Mouse (Mus musculus) effector memory CD4-positive, alpha-beta T cell, adult 7 months (primary cell): ENCODE measurements around the gene Traf6. TPM values are rescaled to one million over a fixed set of nuclear protein-coding genes. Genes with fewer than 3 reads are reported as not detected.

ENCODE experiments used
- polyA plus RNA-seq: library from polyadenylated mRNA; unstranded; fragments of 100-300 nt; shearing (Covaris generic); gene quantifications from one replicate; pipeline ENCODE4 v1.2.1, GENCODE M21; 2017

Gene Traf6
- 27.7 TPM for polyA plus RNA-seq

DNA sequence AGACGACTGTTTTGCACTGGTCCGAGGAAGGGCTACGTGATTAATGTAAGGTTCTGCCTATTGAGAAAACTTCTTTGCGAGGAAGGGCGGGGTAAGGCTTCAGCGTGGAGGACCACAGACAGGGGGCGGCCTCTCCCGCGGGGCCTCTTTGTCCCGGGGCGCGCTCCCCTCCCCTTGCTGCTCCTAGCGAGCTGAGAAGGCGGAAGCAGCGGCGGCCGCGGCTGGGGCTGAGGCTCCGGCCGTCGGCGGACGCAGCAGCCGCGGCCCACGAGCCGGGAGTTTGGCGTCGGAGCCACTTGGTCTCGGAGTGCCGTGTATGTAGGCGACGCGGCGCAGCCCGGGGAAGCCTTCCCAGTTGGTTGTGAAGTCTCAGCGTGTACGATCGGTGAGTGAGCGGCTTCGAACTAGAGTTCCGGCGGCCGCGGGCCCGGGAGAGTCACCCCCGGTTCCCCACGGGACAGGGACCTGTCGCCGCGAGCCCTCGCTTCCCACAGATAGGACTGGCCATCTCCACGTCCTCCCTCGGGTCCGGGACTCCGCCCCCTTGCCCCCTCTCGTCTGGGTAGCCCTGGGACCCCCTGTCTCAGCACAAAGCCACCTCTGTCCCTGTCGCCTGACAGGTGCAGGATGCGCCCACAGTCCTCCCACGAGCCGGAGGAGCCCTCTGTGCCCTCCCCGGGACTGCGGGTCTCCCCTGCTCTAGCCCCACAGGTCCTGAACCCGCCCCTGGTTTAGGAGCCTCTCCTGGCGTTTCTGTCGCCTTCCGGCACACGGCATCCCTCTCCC, at the start of gene Traf6:
TSS of gene Traf6 (plus strand) at position 194 of the 786 bp plus-strand sequence.

DNA sequence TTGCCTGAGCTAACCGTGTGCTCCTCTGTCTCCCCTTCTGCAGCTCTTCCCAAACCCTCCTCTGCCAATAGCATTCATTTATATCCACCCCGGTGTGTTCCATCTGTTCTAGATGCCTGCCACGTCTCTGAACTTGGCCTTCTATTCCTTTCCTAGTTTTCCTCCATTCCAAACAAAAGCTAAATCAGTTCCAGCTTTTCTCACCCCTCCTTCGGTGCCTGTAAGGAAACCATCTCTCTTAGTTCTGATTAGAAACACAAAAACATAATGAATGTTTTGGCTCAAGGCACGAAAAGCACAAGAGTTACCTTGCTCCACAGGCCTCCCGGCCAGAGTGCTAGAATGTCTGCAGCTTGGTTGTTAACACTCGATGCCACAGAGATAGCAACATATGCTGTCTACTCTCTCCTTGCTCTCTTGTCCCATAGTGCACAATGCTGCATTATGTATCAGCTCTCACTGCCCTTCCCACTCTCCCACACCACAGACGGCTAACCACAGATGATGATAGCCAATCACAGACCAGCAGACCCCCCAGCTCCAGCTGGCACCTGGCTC, 29.0 kb upstream of the Traf6 start, which contains the start of the genes Rag1 and B230118H07Rik:
TSS of gene Rag1 (minus strand) at position 388 of the 558 bp plus-strand sequence.
TSS of gene B230118H07Rik (minus strand) at position 419 of the 558 bp plus-strand sequence.

Other genes with a start within 250 kb of the Traf6 start
- gene Rag2, start 53.7 kb upstream of the Traf6 start, polyA plus RNA-seq: not detected
- 0.15 TPM for gene Rag1, start 28.9 kb upstream of the Traf6 start, polyA plus RNA-seq
- gene B230118H07Rik, start 28.9 kb upstream of the Traf6 start, polyA plus RNA-seq: 0.78 TPM
- gene Prr5l, start 204.6 kb downstream of the Traf6 start, polyA plus RNA-seq: 0.55 TPM
- 13.8 TPM for gene Commd9, start 207.8 kb downstream of the Traf6 start, polyA plus RNA-seq